8 mouse cellular contexts compared by ENCODE assay signal in genomic region chr14:51083805-51084204, GRCm38 (mm10). TPM values are rescaled to one million over a fixed set of nuclear protein-coding genes. Genes with fewer than 3 reads are reported as not detected.
DNase-seq lines count a peak whose midpoint lies in the region; ATAC-seq and TF ChIP-seq lines count a peak whose summit lies in the region.

No protein-coding gene starts in this region.

- DNase-seq in CD4-positive, CD25-positive, alpha-beta regulatory T cell, adult 2 months (ENCODE audit: low read depth, low spot score), result peak; percentile 32
- DNase-seq in B cell, adult 2 months, result peak; percentile 60 to 68
- no peak for DNase-seq in liver, postnatal 0 days
- no peak for DNase-seq in left cerebral cortex, adult 9 months (ENCODE audit: low spot score in 2 of 2)
- no peak for DNase-seq in gastrocnemius, postnatal 25 days

- no peak overlapping the region for H3K9ac ChIP-seq in forebrain, embryonic 16.5 days (replicated peaks; ENCODE audit: low read depth, low read length)
- H3K9ac ChIP-seq in liver, postnatal 0 days (replicated peaks), result peak overlapping the region; percentile 44; the same call in 1 of the 2 replicates

- no peaks in the 10 kb centered on the region for H3K36me3 ChIP-seq in forebrain, embryonic 16.5 days (ENCODE audit: control insufficient read depth, insufficient read depth)
- H3K36me3 ChIP-seq in liver, postnatal 0 days (replicated peaks; ENCODE audit: insufficient read depth, low read length), result no peaks in the 10 kb centered on the region

- peak overlapping the region; percentile 77 for H3K4me2 ChIP-seq in forebrain, embryonic 16.5 days (ENCODE audit: low read length)
- H3K4me2 ChIP-seq in liver, postnatal 0 days (ENCODE audit: low read depth, low read length), result peak overlapping the region; percentile 86

- TF ChIP-seq CTCF in liver, postnatal 0 days (IDR thresholded peaks at IDR 0.05; ENCODE audit: low read depth), result no peak

- TF ChIP-seq EP300 in liver, postnatal 0 days (IDR thresholded peaks at IDR 0.05; ENCODE audit: low read depth), result no peak

- WGBS in forebrain, embryonic 16.5 days, result 7% methylated on average over 7 of the region's 7 CpGs
- WGBS in liver, postnatal 0 days (ENCODE audit: insufficient replicate concordance), result 10% methylated on average over 7 of the region's 7 CpGs

- peaks cover 9% of the 10 kb centered on the region for H3K4me1 ChIP-seq in forebrain, embryonic 16.5 days (replicated peaks; ENCODE audit: control insufficient read depth, insufficient read depth, low read length)
- H3K4me1 ChIP-seq in liver, postnatal 0 days (ENCODE audit: insufficient read depth), result peaks cover 15% of the 10 kb centered on the region

- ATAC-seq in CD4-positive, CD25-positive, alpha-beta regulatory T cell, adult 4 months, result no peak
- ATAC-seq in forebrain, embryonic 16.5 days, result no peak
- no peak for ATAC-seq in liver, postnatal 0 days
- ATAC-seq in erythroid progenitor cell, adult 5-6 weeks (replicated peaks; ENCODE audit: low FRiP score, poor library complexity, severe bottlenecking), result no peak

- H3K4me3 ChIP-seq in forebrain, embryonic 16.5 days (replicated peaks; ENCODE audit: low read length), result peak overlapping the region; percentile 53
- H3K4me3 ChIP-seq in liver, postnatal 0 days (ENCODE audit: low read depth, low read length), result peak overlapping the region; percentile 50

- peaks cover 6% of the 10 kb centered on the region; the same call in 1 of the 2 replicates for H3K27me3 ChIP-seq in forebrain, embryonic 16.5 days (replicated peaks; ENCODE audit: control insufficient read depth, insufficient read depth, low read length)
- H3K27me3 ChIP-seq in liver, postnatal 0 days (ENCODE audit: insufficient read depth, low read length), result peaks cover 6% of the 10 kb centered on the region; the same call in 1 of the 2 replicates

- no peak overlapping the region for H3K27ac ChIP-seq in forebrain, embryonic 16.5 days (ENCODE audit: low read length)
- H3K27ac ChIP-seq in liver, postnatal 0 days (ENCODE audit: low read depth), result peak overlapping the region; percentile 41

- H3K9me3 ChIP-seq in forebrain, embryonic 16.5 days (ENCODE audit: control insufficient read depth, low read length), result no peaks in the 10 kb centered on the region
- H3K9me3 ChIP-seq in liver, postnatal 0 days (ENCODE audit: low read length), result no peaks in the 10 kb centered on the region

RNA-seq across cellular contexts. Expression of gene Rnase4, which starts 7.1 kb away (rescaled TPM):
- 10 to 100 TPM in 1 of 2 experiments, 1 to 10 TPM in 1; 9.8 to 16.6 TPM for polyA plus RNA-seq in CD4-positive, CD25-positive, alpha-beta regulatory T cell, adult 4 months (2017; shearing (Covaris generic))
- polyA plus RNA-seq in forebrain, embryonic 16.5 days (2015; fragmentation: Nextera tagmentation; extraction: Ambion mirVana), result 11.1 and 11.6 TPM in 2 replicates
- polyA plus RNA-seq in liver, postnatal 0 days (2015; fragmentation: Nextera tagmentation; extraction: Ambion mirVana), result 221 and 337 TPM in 2 replicates
- total RNA-seq in erythroid progenitor cell, adult 5-6 weeks (2015; ENCODE audit: low replicate concordance), result 8.0 and 11.5 TPM in 2 replicates
- total RNA-seq in erythroid progenitor cell, adult 5-6 weeks (2017; ENCODE audit: low replicate concordance), result 6.4 and 10.3 TPM in 2 replicates
- total RNA-seq in gastrocnemius, postnatal 25 days (2021), result 10 to 100 TPM; 30.5 to 40.6 TPM

RNA-seq across cellular contexts. Expression of gene Ang, which starts 7.1 kb away (rescaled TPM):
- 1 to 10 TPM; 4.0 to 5.0 TPM for polyA plus RNA-seq in CD4-positive, CD25-positive, alpha-beta regulatory T cell, adult 4 months (2017; shearing (Covaris generic))
- polyA plus RNA-seq in forebrain, embryonic 16.5 days (2015; fragmentation: Nextera tagmentation; extraction: Ambion mirVana), result 2.4 and 3.0 TPM in 2 replicates
- 85.3 and 131 TPM in 2 replicates for polyA plus RNA-seq in liver, postnatal 0 days (2015; fragmentation: Nextera tagmentation; extraction: Ambion mirVana)
- total RNA-seq in erythroid progenitor cell, adult 5-6 weeks (2015; ENCODE audit: low replicate concordance), result 8.0 and 17.7 TPM in 2 replicates
- 2.2 TPM in 1 of 2 replicates, not detected in the other for total RNA-seq in erythroid progenitor cell, adult 5-6 weeks (2017; ENCODE audit: low replicate concordance)
- 1 to 10 TPM; 1.6 to 4.2 TPM for total RNA-seq in gastrocnemius, postnatal 25 days (2021)

RNA-seq across cellular contexts. Expression of gene Olfr750, which starts 9.6 kb away (rescaled TPM):
- not detected for polyA plus RNA-seq in CD4-positive, CD25-positive, alpha-beta regulatory T cell, adult 4 months (2017; shearing (Covaris generic))
- polyA plus RNA-seq in forebrain, embryonic 16.5 days (2015; fragmentation: Nextera tagmentation; extraction: Ambion mirVana), result 0.04 TPM in 1 of 2 replicates, not detected in the other
- polyA plus RNA-seq in liver, postnatal 0 days (2015; fragmentation: Nextera tagmentation; extraction: Ambion mirVana), result not detected in 2 replicates
- not detected in 2 replicates for total RNA-seq in erythroid progenitor cell, adult 5-6 weeks (2015; ENCODE audit: low replicate concordance)
- not detected in 2 replicates for total RNA-seq in erythroid progenitor cell, adult 5-6 weeks (2017; ENCODE audit: low replicate concordance)
- total RNA-seq in gastrocnemius, postnatal 25 days (2021), result not detected

RNA-seq across cellular contexts. Expression of gene Rnase12, which starts 26.3 kb away (rescaled TPM):
- polyA plus RNA-seq in CD4-positive, CD25-positive, alpha-beta regulatory T cell, adult 4 months (2017; shearing (Covaris generic)), result not detected
- polyA plus RNA-seq in forebrain, embryonic 16.5 days (2015; fragmentation: Nextera tagmentation; extraction: Ambion mirVana), result not detected in 2 replicates
- 1.3 and 1.6 TPM in 2 replicates for polyA plus RNA-seq in liver, postnatal 0 days (2015; fragmentation: Nextera tagmentation; extraction: Ambion mirVana)
- 7.1 TPM in 1 of 2 replicates, not detected in the other for total RNA-seq in erythroid progenitor cell, adult 5-6 weeks (2015; ENCODE audit: low replicate concordance)
- 7.3 TPM in 1 of 2 replicates, not detected in the other for total RNA-seq in erythroid progenitor cell, adult 5-6 weeks (2017; ENCODE audit: low replicate concordance)
- total RNA-seq in gastrocnemius, postnatal 25 days (2021), result not detected

RNA-seq across cellular contexts. Expression of gene Eddm3b, which starts 30.4 kb away (rescaled TPM):
- polyA plus RNA-seq in CD4-positive, CD25-positive, alpha-beta regulatory T cell, adult 4 months (2017; shearing (Covaris generic)), result not detected
- polyA plus RNA-seq in forebrain, embryonic 16.5 days (2015; fragmentation: Nextera tagmentation; extraction: Ambion mirVana), result not detected in 2 replicates
- polyA plus RNA-seq in liver, postnatal 0 days (2015; fragmentation: Nextera tagmentation; extraction: Ambion mirVana), result 0.07 TPM in 2 replicates
- total RNA-seq in erythroid progenitor cell, adult 5-6 weeks (2015; ENCODE audit: low replicate concordance), result not detected in 2 replicates
- total RNA-seq in erythroid progenitor cell, adult 5-6 weeks (2017; ENCODE audit: low replicate concordance), result not detected in 2 replicates
- not detected for total RNA-seq in gastrocnemius, postnatal 25 days (2021)

Comparison
In these comparisons a context has a peak if more than half of its experiments do, and no peak if none do; other contexts are left out.
1. DNase-seq: peak in CD4-positive, CD25-positive, alpha-beta regulatory T cell, adult 2 months (single experiment) and B cell, adult 2 months (2 of 2); none in liver, postnatal 0 days (single experiment), left cerebral cortex, adult 9 months (0 of 2) and gastrocnemius, postnatal 25 days (single experiment).
2. RNA of gene Rnase4, which starts 7.1 kb away (polyA plus RNA-seq): 221 to 337 TPM in liver, postnatal 0 days; 9.8 to 16.6 TPM in CD4-positive, CD25-positive, alpha-beta regulatory T cell, adult 4 months and 11.1 to 11.6 TPM in forebrain, embryonic 16.5 days; every median in the first group is over 10 times any median in the second.
3. RNA of gene Ang, which starts 7.1 kb away (polyA plus RNA-seq): 85.3 to 131 TPM in liver, postnatal 0 days; 4.0 to 5.0 TPM in CD4-positive, CD25-positive, alpha-beta regulatory T cell, adult 4 months and 2.4 to 3.0 TPM in forebrain, embryonic 16.5 days; every median in the first group is over 10 times any median in the second.